Mouse (Mus musculus): ENCODE measurements around the gene Ccdc137. TPM values are rescaled to one million over a fixed set of nuclear protein-coding genes. Genes with fewer than 3 reads are reported as not detected.

Gene Ccdc137
- polyA plus RNA-seq, 1 experiment from 2014 or later: 51.5 TPM

GRCm38 (mm10) chr11:120467051-120467735 is 9.3 kb downstream of the Ccdc137 start, which contains the start of gene Arl16:
TSS of gene Arl16 (minus strand) at chr11:120467607.
- Histone ChIP-seq H3K4me1 (replicated peaks; ENCODE audit: control insufficient read depth, insufficient read depth, low read length) (peaks cover 17% of the 10 kb centered on the region), H3K27ac (ENCODE audit: low read depth, low read length) (peak within 1 kb of the TSS; percentile 53), H3K36me3 (ENCODE audit: control insufficient read depth, insufficient read depth, low read length) (peaks cover 37% of the 10 kb centered on the region), H3K9ac (ENCODE audit: low read depth, low read length) (peak within 1 kb of the TSS; percentile 85), H3K4me2 (peak within 1 kb of the TSS; percentile 82), H3K27me3 (replicated peaks; ENCODE audit: control insufficient read depth, insufficient read depth, low read length) (no peaks in the 10 kb centered on the region), H3K9me3 (ENCODE audit: control insufficient read depth, low read length) (no peaks in the 10 kb centered on the region), H3K4me3 (ENCODE audit: low read depth, low read length) (peak within 1 kb of the TSS; percentile 97)
- ATAC-seq (replicated peaks; ENCODE audit: low FRiP score) (peak; percentile 100), DNase-seq (ENCODE audit: low spot score) (peak; percentile 97)
- under 1% methylated on average over 54 of the region's 54 CpGs for WGBS

GRCm38 (mm10) chr11:120467736-120468092 is 9.8 kb downstream of the Ccdc137 start:
- DNase-seq (ENCODE audit: low spot score) (no peak), ATAC-seq (replicated peaks; ENCODE audit: low FRiP score) (peak; percentile 64)
- Histone ChIP-seq H3K9ac (ENCODE audit: low read depth, low read length) (peak overlapping the region; percentile 85), H3K27me3 (replicated peaks; ENCODE audit: control insufficient read depth, insufficient read depth, low read length) (no peaks in the 10 kb centered on the region), H3K9me3 (ENCODE audit: control insufficient read depth, low read length) (no peaks in the 10 kb centered on the region), H3K36me3 (ENCODE audit: control insufficient read depth, insufficient read depth, low read length) (peaks cover 37% of the 10 kb centered on the region), H3K4me1 (replicated peaks; ENCODE audit: control insufficient read depth, insufficient read depth, low read length) (peaks cover 17% of the 10 kb centered on the region), H3K4me2 (peak overlapping the region; percentile 82), H3K4me3 (ENCODE audit: low read depth, low read length) (peak overlapping the region; percentile 97), H3K27ac (ENCODE audit: low read depth, low read length) (peak overlapping the region; percentile 53)
- WGBS: under 1% methylated on average over 33 of the region's 33 CpGs

GRCm38 (mm10) chr11:120472052-120472451 is 14.1 kb downstream of the Ccdc137 start:
- no peaks in the 10 kb centered on the region for H3K27me3 ChIP-seq (replicated peaks; ENCODE audit: control insufficient read depth, insufficient read depth, low read length)
- H3K4me1 ChIP-seq (replicated peaks; ENCODE audit: control insufficient read depth, insufficient read depth, low read length): peaks cover 8% of the 10 kb centered on the region
- no peak overlapping the region for H3K4me2 ChIP-seq
- H3K27ac ChIP-seq (ENCODE audit: low read depth, low read length): no peak overlapping the region
- DNase-seq (ENCODE audit: low spot score): no peak
- 92% methylated on average over 6 of the region's 6 CpGs for WGBS
- no peak overlapping the region for H3K9ac ChIP-seq (ENCODE audit: low read depth, low read length)
- peaks cover 56% of the 10 kb centered on the region for H3K36me3 ChIP-seq (ENCODE audit: control insufficient read depth, insufficient read depth, low read length)
- no peak overlapping the region for H3K4me3 ChIP-seq (ENCODE audit: low read depth, low read length)
- ATAC-seq (replicated peaks; ENCODE audit: low FRiP score): no peak
- H3K9me3 ChIP-seq (ENCODE audit: control insufficient read depth, low read length): no peaks in the 10 kb centered on the region

GRCm38 (mm10) chr11:120483448-120483934 is 25.6 kb downstream of the Ccdc137 start:
- peak overlapping the region; percentile 88 for H3K4me2 ChIP-seq
- H3K36me3 ChIP-seq (ENCODE audit: control insufficient read depth, insufficient read depth, low read length): peaks cover 72% of the 10 kb centered on the region
- H3K27ac ChIP-seq (ENCODE audit: low read depth, low read length): peak overlapping the region; percentile 75; the same call in 1 of the 2 replicates
- H3K9me3 ChIP-seq (ENCODE audit: control insufficient read depth, low read length): no peaks in the 10 kb centered on the region
- H3K4me3 ChIP-seq (ENCODE audit: low read depth, low read length): peak overlapping the region; percentile 98
- DNase-seq (ENCODE audit: low spot score): no peak
- no peaks in the 10 kb centered on the region for H3K27me3 ChIP-seq (replicated peaks; ENCODE audit: control insufficient read depth, insufficient read depth, low read length)
- H3K9ac ChIP-seq (ENCODE audit: low read depth, low read length): peak overlapping the region; percentile 98
- H3K4me1 ChIP-seq (replicated peaks; ENCODE audit: control insufficient read depth, insufficient read depth, low read length): peaks cover 24% of the 10 kb centered on the region
- 83% methylated on average over 7 of the region's 7 CpGs for WGBS
- no peak for ATAC-seq (replicated peaks; ENCODE audit: low FRiP score)

- peak within 1 kb of the TSS; percentile 88 for H3K4me2 ChIP-seq
- H3K9ac ChIP-seq (ENCODE audit: low read depth, low read length): peak within 1 kb of the TSS; percentile 98
- peak within 1 kb of the TSS; percentile 75 for H3K27ac ChIP-seq (ENCODE audit: low read depth, low read length)
- H3K4me3 ChIP-seq (ENCODE audit: low read depth, low read length): peak within 1 kb of the TSS; percentile 98
- H3K36me3 ChIP-seq (ENCODE audit: control insufficient read depth, insufficient read depth, low read length): peaks cover 66% of the 10 kb centered on the region
- H3K4me1 ChIP-seq (replicated peaks; ENCODE audit: control insufficient read depth, insufficient read depth, low read length): peaks cover 26% of the 10 kb centered on the region
- H3K27me3 ChIP-seq (replicated peaks; ENCODE audit: control insufficient read depth, insufficient read depth, low read length): no peaks in the 10 kb centered on the region
- under 1% methylated on average over 60 of the region's 60 CpGs for WGBS
- H3K9me3 ChIP-seq (ENCODE audit: control insufficient read depth, low read length): no peaks in the 10 kb centered on the region
- ATAC-seq (replicated peaks; ENCODE audit: low FRiP score) (peak; percentile 92), DNase-seq (ENCODE audit: low spot score) (peak; percentile 88)
Measured at GRCm38 (mm10) chr11:120484265-120484981, 26.5 kb downstream of the Ccdc137 start, which contains the start of gene Mrpl12. TSS of gene Mrpl12 (plus strand) at chr11:120484613.

GRCm38 (mm10) chr11:120485251-120485650 is 27.3 kb downstream of the Ccdc137 start:
- no peaks in the 10 kb centered on the region for H3K27me3 ChIP-seq (replicated peaks; ENCODE audit: control insufficient read depth, insufficient read depth, low read length)
- peaks cover 33% of the 10 kb centered on the region for H3K4me1 ChIP-seq (replicated peaks; ENCODE audit: control insufficient read depth, insufficient read depth, low read length)
- peak overlapping the region; percentile 88 for H3K4me2 ChIP-seq
- DNase-seq (ENCODE audit: low spot score) (no peak), ATAC-seq (replicated peaks; ENCODE audit: low FRiP score) (no peak)
- H3K9me3 ChIP-seq (ENCODE audit: control insufficient read depth, low read length): no peaks in the 10 kb centered on the region
- H3K9ac ChIP-seq (ENCODE audit: low read depth, low read length): peak overlapping the region; percentile 98
- peaks cover 62% of the 10 kb centered on the region for H3K36me3 ChIP-seq (ENCODE audit: control insufficient read depth, insufficient read depth, low read length)
- 6% methylated on average over 10 of the region's 10 CpGs for WGBS
- H3K4me3 ChIP-seq (ENCODE audit: low read depth, low read length): peak overlapping the region; percentile 98
- H3K27ac ChIP-seq (ENCODE audit: low read depth, low read length): peak overlapping the region; percentile 75

- Histone ChIP-seq H3K9ac (ENCODE audit: low read depth, low read length) (no peak overlapping the region), H3K4me1 (replicated peaks; ENCODE audit: control insufficient read depth, insufficient read depth, low read length) (peaks cover 52% of the 10 kb centered on the region), H3K4me3 (ENCODE audit: low read depth, low read length) (no peak overlapping the region), H3K36me3 (ENCODE audit: control insufficient read depth, insufficient read depth, low read length) (peaks cover 37% of the 10 kb centered on the region), H3K4me2 (no peak overlapping the region), H3K9me3 (ENCODE audit: control insufficient read depth, low read length) (no peaks in the 10 kb centered on the region), H3K27ac (ENCODE audit: low read depth, low read length) (no peak overlapping the region), H3K27me3 (replicated peaks; ENCODE audit: control insufficient read depth, insufficient read depth, low read length) (no peaks in the 10 kb centered on the region)
- DNase-seq (ENCODE audit: low spot score): no peak
- WGBS: 76% methylated on average over 4 of the region's 4 CpGs
- no peak for ATAC-seq (replicated peaks; ENCODE audit: low FRiP score)
Measured at GRCm38 (mm10) chr11:120488516-120488915, 30.6 kb downstream of the Ccdc137 start.

- Histone ChIP-seq H3K27me3 (replicated peaks; ENCODE audit: control insufficient read depth, insufficient read depth, low read length) (no peaks in the 10 kb centered on the region), H3K4me2 (0 out of 2 replicates have a peak overlapping the region, but pooled peaks have one; percentile 8), H3K36me3 (ENCODE audit: control insufficient read depth, insufficient read depth, low read length) (peaks cover 36% of the 10 kb centered on the region), H3K9me3 (ENCODE audit: control insufficient read depth, low read length) (no peaks in the 10 kb centered on the region), H3K4me3 (ENCODE audit: low read depth, low read length) (no peak overlapping the region), H3K27ac (ENCODE audit: low read depth, low read length) (peak overlapping the region; percentile 36), H3K9ac (ENCODE audit: low read depth, low read length) (peak overlapping the region; percentile 22; the same call in 1 of the 2 replicates), H3K4me1 (replicated peaks; ENCODE audit: control insufficient read depth, insufficient read depth, low read length) (peaks cover 51% of the 10 kb centered on the region)
- ATAC-seq (replicated peaks; ENCODE audit: low FRiP score) (peak; percentile 39), DNase-seq (ENCODE audit: low spot score) (peak; percentile 65)
- 57% methylated on average over 4 of the region's 4 CpGs for WGBS
Measured at GRCm38 (mm10) chr11:120489054-120489761, 31.3 kb downstream of the Ccdc137 start.
